Mouse (Mus musculus) MEL (cell line): ENCODE data around the gene Gmip. TPM values are rescaled to one million over a fixed set of nuclear protein-coding genes. Genes with fewer than 3 reads are reported as not detected.

Experiments
- DNase-seq: peaks from one replicate; pipeline ENCODE4 v3.0.0; 2011; ENCODE audit warnings: low read depth, low spot score
- H3K27ac ChIP-seq: 2 replicates; pipeline ENCODE4 v1.5.1; 2012; ENCODE audit warnings: low read depth, mild to moderate bottlenecking, control low read depth, low read length, moderate library complexity; ENCODE audit not compliant: control insufficient read depth
- H3K27me3 ChIP-seq, 2 experiments: fragments of 150-350 bp in 1 of 2; sonication (generic) in 1 of 2; 2 replicates each; pipeline ENCODE4 v1.6.1; 2012; ENCODE audit warnings: low read length in 2 of 2, mild to moderate bottlenecking in 2 of 2, improper control_type of control experiment in 1 of 2, moderate library complexity in 1 of 2; ENCODE audit not compliant: insufficient read depth in 2 of 2, control insufficient read depth in 1 of 2
- H3K36me3 ChIP-seq, 2 experiments: 2 replicates each; pipeline ENCODE4 v1.6.1; 2012 to 2014; ENCODE audit warnings: low read length in 2 of 2, improper control_type of control experiment in 1 of 2, inconsistent platforms in 1 of 2, mild to moderate bottlenecking in 1 of 2; ENCODE audit not compliant: insufficient read depth in 2 of 2, control insufficient read depth in 1 of 2
- H3K4me1 ChIP-seq, 2 experiments: fragments of 150-350 bp in 1 of 2; sonication (generic) in 1 of 2; 2 replicates each; pipeline ENCODE4 v1.6.1; 2012; ENCODE audit warnings: low read length in 2 of 2, improper control_type of control experiment in 1 of 2, mild to moderate bottlenecking in 1 of 2; ENCODE audit not compliant: insufficient read depth in 2 of 2, control insufficient read depth in 1 of 2
- H3K4me3 ChIP-seq, 2 experiments: fragments of 150-350 bp in 1 of 2; sonication (generic) in 1 of 2; 2 replicates each; pipeline ENCODE4 v1.5.1; 2012; ENCODE audit warnings: low read depth in 2 of 2, low read length in 2 of 2, mild to moderate bottlenecking in 2 of 2, moderate library complexity in 2 of 2, control low read depth in 1 of 2, improper control_type of control experiment in 1 of 2; ENCODE audit not compliant: control insufficient read depth in 1 of 2, insufficient read depth in 1 of 2
- H3K79me2 ChIP-seq: 2 replicates; pipeline ENCODE4 v1.6.1; 2012; ENCODE audit warnings: mild to moderate bottlenecking, low read length, moderate library complexity; ENCODE audit not compliant: control insufficient read depth, poor library complexity, insufficient read depth
- H3K9ac ChIP-seq: 2 replicates; pipeline ENCODE4 v1.6.1; 2012; ENCODE audit warnings: low read depth, mild to moderate bottlenecking, control low read depth, low read length, moderate library complexity; ENCODE audit not compliant: control insufficient read depth, poor library complexity, severe bottlenecking
- H3K9me3 ChIP-seq: fragments of 150-350 bp; sonication (generic); replicated peaks from 2 replicates; pipeline ENCODE4 v1.6.1; 2012; ENCODE audit warnings: mild to moderate bottlenecking, low read length, improper control_type of control experiment, moderate library complexity; ENCODE audit not compliant: insufficient read depth
- BHLHE40 ChIP-seq: IDR thresholded peaks from 2 replicates; pipeline ENCODE4 v1.6.1; 2012; ENCODE audit warnings: low read depth, mild to moderate bottlenecking, inconsistent platforms, low read length, improper control_type of control experiment, borderline replicate concordance
- ETS1 ChIP-seq: IDR thresholded peaks from 2 replicates; pipeline ENCODE4 v1.6.1; 2012; ENCODE audit warnings: low read depth, mild to moderate bottlenecking, inconsistent platforms, low read length, improper control_type of control experiment, moderate library complexity
- GABPA ChIP-seq: IDR thresholded peaks from 2 replicates; pipeline ENCODE4 v1.6.1; 2012; ENCODE audit warnings: low read depth, mild to moderate bottlenecking, inconsistent platforms, low read length, improper control_type of control experiment, moderate library complexity
- GATA1 ChIP-seq: IDR thresholded peaks from 2 replicates; pipeline ENCODE4 v1.6.1; 2011; ENCODE audit warnings: low read depth, low read length, improper control_type of control experiment
- JUND ChIP-seq: IDR thresholded peaks from 2 replicates; pipeline ENCODE4 v1.6.1; 2011; ENCODE audit warnings: low read depth, mild to moderate bottlenecking, improper control_type of control experiment, low read length
- MAFK ChIP-seq: IDR thresholded peaks from 2 replicates; pipeline ENCODE4 v1.6.1; 2011; ENCODE audit warnings: low read depth, mild to moderate bottlenecking, low read length, improper control_type of control experiment, borderline replicate concordance
- MAX ChIP-seq: IDR thresholded peaks from 2 replicates; pipeline ENCODE4 v1.6.1; 2011; ENCODE audit warnings: low read length, improper control_type of control experiment
- MXI1 ChIP-seq: IDR thresholded peaks from 2 replicates; pipeline ENCODE4 v1.6.1; 2011; ENCODE audit warnings: mild to moderate bottlenecking, low read depth, low read length, improper control_type of control experiment
- MYB ChIP-seq: IDR thresholded peaks from 2 replicates; pipeline ENCODE4 v1.6.1; 2011; ENCODE audit warnings: mild to moderate bottlenecking, low read depth, low read length, improper control_type of control experiment
- POLR2AphosphoS5 ChIP-seq: IDR thresholded peaks from 2 replicates; pipeline ENCODE4 v1.6.1; 2012; ENCODE audit warnings: low read depth, borderline replicate concordance, mild to moderate bottlenecking, inconsistent platforms, low read length, moderate library complexity, mixed read lengths
- SIN3A ChIP-seq: IDR thresholded peaks from 2 replicates; pipeline ENCODE4 v1.6.1; 2012; ENCODE audit warnings: low read length, improper control_type of control experiment, inconsistent platforms
- SMC3 ChIP-seq: IDR thresholded peaks from 2 replicates; pipeline ENCODE4 v1.6.1; 2011; ENCODE audit warnings: low read depth, low read length, improper control_type of control experiment
- TBP ChIP-seq: IDR thresholded peaks from 2 replicates; pipeline ENCODE4 v1.8.0; 2011; ENCODE audit warnings: low read depth, low read length, improper control_type of control experiment
- TCF12 ChIP-seq: IDR thresholded peaks from 2 replicates; pipeline ENCODE4 v1.6.1; 2014; ENCODE audit warnings: low read depth, mild to moderate bottlenecking, inconsistent platforms, low read length, improper control_type of control experiment, moderate library complexity
- UBTF ChIP-seq: IDR thresholded peaks from 2 replicates; pipeline ENCODE4 v1.6.1; 2012; ENCODE audit warnings: low read depth, mild to moderate bottlenecking, inconsistent platforms, low read length, improper control_type of control experiment, moderate library complexity, borderline replicate concordance; ENCODE audit not compliant: insufficient read depth
- USF2 ChIP-seq, 2 experiments: IDR thresholded peaks; 2 replicates each; pipeline ENCODE4 v1.6.1; 2011 to 2012; ENCODE audit warnings: improper control_type of control experiment in 2 of 2, low read length in 2 of 2, borderline replicate concordance in 1 of 2, inconsistent platforms in 1 of 2, low read depth in 1 of 2, mild to moderate bottlenecking in 1 of 2; ENCODE audit not compliant: insufficient read depth in 1 of 2
- ZC3H11A ChIP-seq: IDR thresholded peaks from 2 replicates; pipeline ENCODE4 v1.6.1; 2012; ENCODE audit warnings: low read depth, mild to moderate bottlenecking, inconsistent platforms, low read length, improper control_type of control experiment
- ZKSCAN1 ChIP-seq: IDR thresholded peaks from 2 replicates; pipeline ENCODE4 v1.6.1; 2012; ENCODE audit warnings: low read depth, mild to moderate bottlenecking, inconsistent platforms, low read length, improper control_type of control experiment, moderate library complexity
- ZMIZ1 ChIP-seq: IDR thresholded peaks from 2 replicates; pipeline ENCODE4 v1.6.1; 2012; ENCODE audit warnings: low read depth, mild to moderate bottlenecking, inconsistent platforms, low read length, improper control_type of control experiment, moderate library complexity
- ZNF384 ChIP-seq: IDR thresholded peaks from 2 replicates; pipeline ENCODE4 v1.6.1; 2012; ENCODE audit warnings: low read depth, mild to moderate bottlenecking, inconsistent platforms, low read length, improper control_type of control experiment
- polyA plus RNA-seq, 2 experiments: library from polyadenylated mRNA; stranded (reverse) in 1 of 2; unstranded in 1 of 2; fragments of >175 nt in 1 of 2; fragments of >200 nt in 1 of 2; gene quantifications; 2 replicates each; pipeline versions ENCODE4 v1.2.1 to v1.2.4; 2012; ENCODE audit warnings: low replicate concordance in 2 of 2, low read depth in 1 of 2; ENCODE audit not compliant: insufficient read length in 2 of 2, insufficient read depth in 1 of 2, missing spikeins in 1 of 2
- total RNA-seq: library from RNA; depleted of rRNA; stranded (reverse); fragments of 300-350 nt; gene quantifications from 2 replicates; pipeline ENCODE4 v1.2.3, GENCODE M21; 2012

Gene Gmip
- total and polyA plus RNA-seq, 3 experiments: 21.8 to 52.4 TPM; not detected in 1

GRCm38 (mm10) chr8:69804537-69804936 is 3.9 kb upstream of the Gmip start:
- Histone ChIP-seq H3K4me3 (no peak overlapping the region), H3K9me3 (no peaks in the 10 kb centered on the region), H3K79me2 (peaks cover 6% of the 10 kb centered on the region), H3K27me3 (no peaks in the 10 kb centered on the region), H3K36me3 (peaks cover 3 to 7% of the 10 kb centered on the region in 2 experiments; a peak in 3 of 4 replicates), H3K27ac (no peak overlapping the region), H3K4me1 (no peaks in the 10 kb centered on the region), H3K9ac (no peak overlapping the region)
- no peak for TF ChIP-seq TBP
- TF ChIP-seq ZKSCAN1: 0 out of 2 replicates have a peak, but pooled peaks have one; percentile 41
- TF ChIP-seq MAFK: no peak
- TF ChIP-seq POLR2AphosphoS5: no peak
- TF ChIP-seq ZNF384: peak; percentile 67
- no peak for TF ChIP-seq ZC3H11A
- TF ChIP-seq GABPA: no peak
- TF ChIP-seq SIN3A: no peak
- DNase-seq: no peak

- Histone ChIP-seq H3K4me1 (no peaks in the 10 kb centered on the region), H3K36me3 (peaks cover 6 to 7% of the 10 kb centered on the region in 2 experiments; a peak in 3 of 4 replicates), H3K4me3 (no peak overlapping the region), H3K27me3 (no peaks in the 10 kb centered on the region), H3K27ac (no peak overlapping the region), H3K79me2 (peaks cover 7% of the 10 kb centered on the region), H3K9ac (no peak overlapping the region), H3K9me3 (no peaks in the 10 kb centered on the region)
- TF ChIP-seq SMC3: no peak
- no peak for TF ChIP-seq UBTF
- no peak for DNase-seq
Measured at GRCm38 (mm10) chr8:69805086-69805485, 3.4 kb upstream of the Gmip start.

DNA sequence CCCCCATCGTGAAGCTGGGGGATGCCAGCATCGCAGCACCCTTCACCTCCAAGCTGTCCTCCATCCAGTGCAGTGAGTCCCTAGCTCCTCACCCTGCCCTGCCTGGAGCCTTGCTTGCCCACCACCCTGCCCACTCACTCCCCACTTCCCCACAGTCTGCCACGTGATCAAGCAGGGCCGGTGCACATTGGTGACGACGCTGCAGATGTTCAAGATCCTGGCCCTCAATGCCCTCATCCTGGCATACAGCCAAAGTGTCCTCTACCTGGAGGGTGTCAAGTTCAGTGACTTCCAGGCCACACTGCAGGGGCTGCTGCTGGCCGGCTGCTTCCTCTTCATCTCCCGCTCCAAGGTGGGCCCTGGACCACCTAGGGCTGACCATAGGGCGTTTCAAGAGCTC is 3.0 kb upstream of the Gmip start:
- Histone ChIP-seq H3K9me3 (no peaks in the 10 kb centered on the region), H3K4me3 (no peak overlapping the region), H3K4me1 (no peaks in the 10 kb centered on the region), H3K27me3 (no peaks in the 10 kb centered on the region), H3K9ac (no peak overlapping the region), H3K27ac (no peak overlapping the region), H3K36me3 (peaks cover 6 to 7% of the 10 kb centered on the region in 2 experiments; a peak in 3 of 4 replicates), H3K79me2 (peaks cover 7% of the 10 kb centered on the region)
- TF ChIP-seq TCF12 (no peak), ZC3H11A (no peak), USF2 (IDR thresholded peaks at IDR 0.05; ENCODE audit: borderline replicate concordance in 1 of 2, insufficient read depth in 1 of 2, low read depth in 1 of 2, low read length in 2 of 2) (no peak), BHLHE40 (no peak), GATA1 (no peak), TBP (no peak), MYB (no peak), ETS1 (no peak), SIN3A (no peak), ZNF384 (no peak), ZMIZ1 (no peak), POLR2AphosphoS5 (no peak), MAX (no peak), GABPA (no peak), ZKSCAN1 (no peak), UBTF (no peak), JUND (no peak), MXI1 (no peak), MAFK (no peak)
- TF ChIP-seq, all 39 proteins: peak for 0
- no peak for DNase-seq
